Mouse (Mus musculus) hindbrain, embryonic 11.5 days (tissue): ENCODE data around the gene Dync2li1. TPM values are rescaled to one million over a fixed set of nuclear protein-coding genes. Genes with fewer than 3 reads are reported as not detected.

Source experiments
- ATAC-seq: fragments of 200-750 bp; cut with Nextera tagmentation; 2 replicates; pipeline ENCODE4 v1.8.0; 2017; ENCODE audit warnings: mild to moderate bottlenecking, moderate TSS enrichment, moderate library complexity; ENCODE audit not compliant: low FRiP score
- DNase-seq: peaks from one replicate; pipeline ENCODE4 v3.0.0-alpha.2; 2015; ENCODE audit warnings: low spot score
- H3K27ac ChIP-seq: fragments of 300-500 bp; sonication (generic); 2 replicates; pipeline ENCODE4 v1.5.1; 2014; ENCODE audit warnings: mild to moderate bottlenecking, low read depth, low read length
- H3K27me3 ChIP-seq: fragments of 300-500 bp; sonication (generic); 2 replicates; pipeline ENCODE4 v1.6.1; 2014; ENCODE audit warnings: mild to moderate bottlenecking, low read length, moderate library complexity, mixed read lengths; ENCODE audit not compliant: control insufficient read depth, insufficient read depth
- H3K36me3 ChIP-seq: fragments of 300-500 bp; sonication (generic); 2 replicates; pipeline ENCODE4 v1.6.1; 2014; ENCODE audit warnings: mild to moderate bottlenecking, low read length, moderate library complexity, mixed read lengths; ENCODE audit not compliant: control insufficient read depth, insufficient read depth
- H3K4me1 ChIP-seq: fragments of 300-500 bp; sonication (generic); replicated peaks from 2 replicates; pipeline ENCODE4 v1.6.1; 2014; ENCODE audit warnings: low read length, mixed read lengths; ENCODE audit not compliant: control insufficient read depth, insufficient read depth
- H3K4me2 ChIP-seq: fragments of 300-500 bp; sonication (generic); replicated peaks from 2 replicates; pipeline ENCODE4 v1.6.1; 2014; ENCODE audit warnings: mild to moderate bottlenecking, low read depth, low read length
- H3K4me3 ChIP-seq: fragments of 300-500 bp; sonication (generic); 2 replicates; pipeline ENCODE4 v1.5.1; 2014; ENCODE audit warnings: low read depth, low read length
- H3K9ac ChIP-seq: fragments of 300-500 bp; sonication (generic); 2 replicates; pipeline ENCODE4 v1.6.1; 2014; ENCODE audit warnings: low read depth, low read length
- H3K9me3 ChIP-seq: fragments of 300-500 bp; sonication (generic); 2 replicates; pipeline ENCODE4 v1.6.1; 2016; ENCODE audit warnings: low read length; ENCODE audit not compliant: control insufficient read depth
- WGBS: fragments of 180-500 bp; shearing (Covaris S2); extraction: QIAGEN DNeasy Blood & Tissue Kit; methylation state at CpG from one replicate; pipeline ENCODE4 v1.1.7; 2014; 5-methylcytosine and 5-hydroxymethylcytosine counted together
- polyA plus RNA-seq: library from polyadenylated mRNA; unstranded; fragments of >200 nt; fragmentation: Nextera tagmentation; extraction: Ambion mirVana; gene quantifications from 2 replicates; pipeline ENCODE4 v1.2.1, GENCODE M21; 2014

Gene Dync2li1
- 36.0 and 38.2 TPM in 2 replicates for polyA plus RNA-seq

- Histone ChIP-seq H3K27ac (peak within 1 kb of the TSS; percentile 42; the same call in 1 of the 2 replicates), H3K4me1 (no peaks in the 10 kb centered on the region), H3K9ac (peak within 1 kb of the TSS; percentile 65), H3K9me3 (no peaks in the 10 kb centered on the region), H3K36me3 (no peaks in the 10 kb centered on the region), H3K4me3 (peak within 1 kb of the TSS; percentile 64), H3K27me3 (no peaks in the 10 kb centered on the region), H3K4me2 (peak within 1 kb of the TSS; percentile 74)
- 2% methylated on average over 24 of the region's 25 CpGs for whole genome bisulfite sequencing
- peak; percentile 98 for ATAC-seq
- peak; percentile 95 for DNase-seq
Measured at GRCm38 (mm10) chr17:84626276-84626856, at the start of gene Dync2li1. TSS of gene Dync2li1 (plus strand) at chr17:84626496.

- Histone ChIP-seq H3K4me2 (no peak overlapping the region), H3K9me3 (no peaks in the 10 kb centered on the region), H3K4me1 (no peaks in the 10 kb centered on the region), H3K27ac (no peak overlapping the region), H3K27me3 (no peaks in the 10 kb centered on the region), H3K4me3 (no peak overlapping the region), H3K9ac (no peak overlapping the region), H3K36me3 (no peaks in the 10 kb centered on the region)
- ATAC-seq (no peak), DNase-seq (no peak)
- 85% methylated on average over 16 of the region's 16 CpGs for WGBS
Measured at GRCm38 (mm10) chr17:84576621-84577293, 49.5 kb upstream of the Dync2li1 start.

- H3K9ac ChIP-seq: no peak overlapping the region
- no peak overlapping the region for H3K27ac ChIP-seq
- ATAC-seq: no peak
- 86% methylated on average over 8 of the region's 8 CpGs for WGBS
- H3K36me3 ChIP-seq: no peaks in the 10 kb centered on the region
- no peaks in the 10 kb centered on the region for H3K27me3 ChIP-seq
- H3K4me2 ChIP-seq: no peak overlapping the region
- H3K9me3 ChIP-seq: no peaks in the 10 kb centered on the region
- H3K4me1 ChIP-seq: no peaks in the 10 kb centered on the region
- no peak overlapping the region for H3K4me3 ChIP-seq
- DNase-seq: no peak
Measured at GRCm38 (mm10) chr17:84579249-84579648, 47.0 kb upstream of the Dync2li1 start.

- ATAC-seq (no peak), DNase-seq (no peak)
- Histone ChIP-seq H3K36me3 (no peaks in the 10 kb centered on the region), H3K9ac (no peak overlapping the region), H3K4me2 (no peak overlapping the region), H3K4me3 (no peak overlapping the region), H3K4me1 (no peaks in the 10 kb centered on the region), H3K27ac (no peak overlapping the region), H3K9me3 (no peaks in the 10 kb centered on the region), H3K27me3 (no peaks in the 10 kb centered on the region)
- 81% methylated on average over 10 of the region's 10 CpGs for WGBS
Measured at GRCm38 (mm10) chr17:84579817-84580216, 46.5 kb upstream of the Dync2li1 start.

GRCm38 (mm10) chr17:84580821-84581220 is 45.5 kb upstream of the Dync2li1 start:
- Histone ChIP-seq H3K4me1 (no peaks in the 10 kb centered on the region), H3K27me3 (no peaks in the 10 kb centered on the region), H3K9ac (no peak overlapping the region), H3K9me3 (no peaks in the 10 kb centered on the region), H3K27ac (no peak overlapping the region), H3K36me3 (no peaks in the 10 kb centered on the region), H3K4me2 (no peak overlapping the region), H3K4me3 (no peak overlapping the region)
- 43% methylated on average over 8 of the region's 8 CpGs for WGBS
- no peak for DNase-seq
- no peak for ATAC-seq

GRCm38 (mm10) chr17:84581740-84582414 is 44.4 kb upstream of the Dync2li1 start:
- ATAC-seq (no peak), DNase-seq (no peak)
- Histone ChIP-seq H3K4me1 (no peaks in the 10 kb centered on the region), H3K9ac (no peak overlapping the region), H3K27me3 (no peaks in the 10 kb centered on the region), H3K4me2 (no peak overlapping the region), H3K9me3 (no peaks in the 10 kb centered on the region), H3K27ac (no peak overlapping the region), H3K4me3 (no peak overlapping the region), H3K36me3 (no peaks in the 10 kb centered on the region)
- 84% methylated on average over 8 of the region's 8 CpGs for WGBS

- DNase-seq: no peak
- no peak overlapping the region for H3K4me2 ChIP-seq
- no peaks in the 10 kb centered on the region for H3K4me1 ChIP-seq
- no peak for ATAC-seq
- WGBS: 57% methylated on average over 9 of the region's 9 CpGs
- no peak overlapping the region for H3K9ac ChIP-seq
- no peak overlapping the region for H3K4me3 ChIP-seq
- no peak overlapping the region for H3K27ac ChIP-seq
- H3K27me3 ChIP-seq: no peaks in the 10 kb centered on the region
- no peaks in the 10 kb centered on the region for H3K9me3 ChIP-seq
- no peaks in the 10 kb centered on the region for H3K36me3 ChIP-seq
Measured at GRCm38 (mm10) chr17:84584107-84584506, 42.2 kb upstream of the Dync2li1 start.

GRCm38 (mm10) chr17:84585104-84585503 is 41.2 kb upstream of the Dync2li1 start:
- Histone ChIP-seq H3K4me3 (no peak overlapping the region), H3K4me2 (no peak overlapping the region), H3K9ac (no peak overlapping the region), H3K36me3 (no peaks in the 10 kb centered on the region), H3K9me3 (no peaks in the 10 kb centered on the region), H3K27me3 (no peaks in the 10 kb centered on the region), H3K4me1 (no peaks in the 10 kb centered on the region), H3K27ac (no peak overlapping the region)
- ATAC-seq (no peak), DNase-seq (no peak)
- 85% methylated on average over 8 of the region's 8 CpGs for WGBS
